Mouse (Mus musculus): ENCODE measurements around the gene Coro2a. TPM values are rescaled to one million over a fixed set of nuclear protein-coding genes. Genes with fewer than 3 reads are reported as not detected.
"Not testable (repeated sequence)": the region's sequence is repeated elsewhere in the genome, so short reads cannot be mapped to it uniquely, and the experiment has no call there.

Coro2a gene
- total RNA-seq, 4 experiments from 2014 or later, result 15.7 to 19.5 (median 17.8) TPM

DNA sequence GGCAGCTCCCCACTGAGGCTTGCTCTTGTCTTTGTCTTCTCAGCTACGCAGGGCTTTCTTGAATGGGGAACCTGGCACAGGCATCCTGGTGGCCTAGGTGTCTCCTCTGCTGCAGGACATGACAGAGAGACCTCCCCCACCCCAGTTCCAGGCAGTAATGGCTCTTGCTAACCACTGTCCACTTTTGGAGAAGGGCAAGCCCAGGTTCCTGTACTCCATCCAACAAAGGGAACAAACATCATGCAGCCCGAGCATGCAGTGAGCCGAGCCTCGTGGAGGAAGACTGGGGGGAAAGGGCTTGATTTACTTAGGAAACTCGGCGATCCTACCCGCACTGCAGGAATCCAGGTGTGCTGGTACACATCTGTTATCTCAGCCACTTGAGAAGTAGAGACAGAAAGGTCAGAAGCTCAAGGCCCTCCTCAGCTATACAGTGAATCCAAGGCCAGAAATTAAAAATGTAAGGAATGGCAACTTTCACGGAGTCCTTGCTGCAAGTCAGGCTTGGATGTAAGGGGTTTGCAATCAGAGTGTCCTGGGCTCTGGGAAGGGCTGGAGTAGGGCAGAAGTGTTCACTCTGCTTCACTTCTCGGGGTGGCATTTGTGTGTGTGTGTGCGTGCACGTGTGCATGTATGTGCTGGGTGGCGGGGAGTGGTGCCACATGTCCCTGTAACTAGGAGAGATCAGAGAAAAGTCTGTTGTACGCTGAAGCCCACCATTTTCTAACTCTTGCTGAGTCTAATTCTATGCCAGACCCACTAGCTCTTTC is 16.8 kb downstream of the Coro2a start:
- DNase-seq (ENCODE audit: low spot score in 2 of 2), result no peak

DNA sequence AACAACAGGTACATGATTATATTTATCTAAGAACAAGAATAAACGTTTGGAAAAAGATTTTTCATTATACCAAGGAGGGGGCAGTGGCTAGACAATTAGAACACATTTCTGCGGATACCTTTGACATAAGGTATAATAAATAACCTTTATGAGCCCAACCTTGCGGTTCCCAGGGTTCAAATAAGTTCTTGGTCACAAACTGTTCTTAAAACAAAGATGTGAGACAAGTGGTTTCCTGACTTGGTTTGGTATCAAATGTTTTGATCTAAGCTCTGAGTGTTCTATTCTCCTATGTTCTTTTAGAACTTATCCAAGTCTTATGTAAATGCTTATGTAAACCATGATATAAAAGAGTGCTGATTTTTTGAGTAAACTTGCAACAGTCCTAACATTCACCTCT is 17.5 kb downstream of the Coro2a start:
- not testable (repeated sequence) for DNase-seq (ENCODE audit: low spot score in 2 of 2)

- not testable (repeated sequence) for DNase-seq (ENCODE audit: low spot score in 2 of 2)
Observed at GRCm38 (mm10) chr4:46584084-46584483, 17.9 kb downstream of the Coro2a start.

DNA sequence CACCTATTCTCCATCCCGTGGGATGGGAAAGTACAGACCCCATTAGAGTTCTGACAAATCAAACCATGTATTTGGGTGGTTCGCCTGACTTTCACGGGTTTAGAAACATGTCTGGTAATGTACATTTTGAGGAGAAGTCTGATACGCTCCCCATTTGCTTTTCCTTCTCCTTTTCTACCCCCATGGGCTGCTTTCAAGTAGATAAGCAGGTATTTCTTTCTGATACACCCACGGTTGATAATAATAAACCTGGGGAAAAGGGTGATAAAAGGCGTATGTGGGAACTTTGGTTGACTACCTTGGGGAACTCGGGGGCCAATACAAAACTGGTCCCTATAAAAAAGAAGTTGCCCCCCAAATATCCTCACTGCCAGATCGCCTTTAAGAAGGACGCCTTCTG is 20.0 kb downstream of the Coro2a start:
- not testable (repeated sequence) for DNase-seq (ENCODE audit: low spot score in 2 of 2)

DNA sequence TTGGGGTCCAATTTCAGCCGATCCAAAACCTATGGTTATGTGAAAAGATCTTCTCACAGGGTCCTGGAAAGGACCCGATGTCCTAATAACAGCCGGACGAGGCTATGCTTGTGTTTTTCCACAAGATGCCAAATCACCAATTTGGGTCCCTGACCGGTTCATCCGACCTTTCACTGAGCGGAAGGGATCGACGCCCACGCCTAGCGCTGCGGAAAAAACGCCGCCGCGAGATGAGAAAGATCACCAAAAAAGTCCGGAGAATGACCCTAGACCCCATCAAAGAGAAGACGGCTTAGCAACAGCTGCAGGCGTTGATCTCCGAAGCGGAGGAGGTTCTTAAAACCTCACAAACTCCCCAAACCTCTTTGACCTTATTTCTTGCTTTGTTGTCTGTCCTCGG is 20.4 kb downstream of the Coro2a start:
- not testable (repeated sequence) for DNase-seq (ENCODE audit: low spot score in 2 of 2)

DNA sequence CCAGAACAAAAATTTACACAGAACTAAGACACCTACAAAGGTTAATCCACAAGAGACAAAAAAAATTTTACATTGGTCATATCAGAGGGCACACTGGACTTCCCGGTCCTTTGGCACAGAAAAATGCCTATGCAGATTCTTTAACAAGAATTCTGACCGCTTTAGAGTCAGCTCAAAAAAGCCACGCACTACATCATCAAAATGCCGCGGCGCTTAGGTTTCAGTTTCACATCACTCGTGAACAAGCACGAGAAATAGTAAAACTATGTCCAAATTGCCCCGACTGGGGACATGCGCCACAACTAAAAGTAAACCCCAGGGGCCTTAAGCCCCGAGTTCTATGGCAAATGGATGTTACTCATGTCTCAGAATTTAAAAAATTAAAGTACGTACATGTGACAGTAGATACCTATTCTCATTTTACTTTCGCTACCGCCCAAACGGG is 21.2 kb downstream of the Coro2a start:
- DNase-seq (ENCODE audit: low spot score in 2 of 2), result not testable (repeated sequence)

GRCm38 (mm10) chr4:46578796-46579346 is 23.1 kb downstream of the Coro2a start:
- DNase-seq (ENCODE audit: low spot score in 2 of 2), result not testable (repeated sequence)

GRCm38 (mm10) chr4:46578228-46578627 is 23.8 kb downstream of the Coro2a start:
- no peak for DNase-seq (ENCODE audit: low spot score in 2 of 2)

GRCm38 (mm10) chr4:46575509-46576284 is 26.3 kb downstream of the Coro2a start:
- not testable (repeated sequence) for DNase-seq (ENCODE audit: low spot score in 2 of 2)

DNA sequence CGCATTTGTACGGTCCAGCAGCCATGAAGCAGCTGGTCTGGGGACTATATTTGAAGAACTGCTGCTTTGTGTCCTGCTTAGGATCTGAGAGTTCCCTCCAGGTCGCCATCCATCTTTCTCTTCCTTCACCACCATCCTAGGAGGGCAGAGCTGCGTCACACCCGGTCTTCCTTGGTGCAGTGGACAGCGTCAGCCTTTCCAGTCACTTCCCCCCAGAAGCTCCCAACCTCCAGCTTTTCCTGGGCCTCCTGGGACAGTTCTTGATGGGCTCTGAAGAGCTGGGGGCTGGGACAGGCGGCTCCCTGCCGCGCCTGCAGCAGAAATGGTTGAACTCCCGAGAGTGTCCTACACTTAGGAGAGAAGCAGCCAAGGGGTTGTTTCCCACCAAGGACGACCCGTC is 27.2 kb downstream of the Coro2a start:
- no peak for DNase-seq (ENCODE audit: low spot score in 2 of 2)

DNA sequence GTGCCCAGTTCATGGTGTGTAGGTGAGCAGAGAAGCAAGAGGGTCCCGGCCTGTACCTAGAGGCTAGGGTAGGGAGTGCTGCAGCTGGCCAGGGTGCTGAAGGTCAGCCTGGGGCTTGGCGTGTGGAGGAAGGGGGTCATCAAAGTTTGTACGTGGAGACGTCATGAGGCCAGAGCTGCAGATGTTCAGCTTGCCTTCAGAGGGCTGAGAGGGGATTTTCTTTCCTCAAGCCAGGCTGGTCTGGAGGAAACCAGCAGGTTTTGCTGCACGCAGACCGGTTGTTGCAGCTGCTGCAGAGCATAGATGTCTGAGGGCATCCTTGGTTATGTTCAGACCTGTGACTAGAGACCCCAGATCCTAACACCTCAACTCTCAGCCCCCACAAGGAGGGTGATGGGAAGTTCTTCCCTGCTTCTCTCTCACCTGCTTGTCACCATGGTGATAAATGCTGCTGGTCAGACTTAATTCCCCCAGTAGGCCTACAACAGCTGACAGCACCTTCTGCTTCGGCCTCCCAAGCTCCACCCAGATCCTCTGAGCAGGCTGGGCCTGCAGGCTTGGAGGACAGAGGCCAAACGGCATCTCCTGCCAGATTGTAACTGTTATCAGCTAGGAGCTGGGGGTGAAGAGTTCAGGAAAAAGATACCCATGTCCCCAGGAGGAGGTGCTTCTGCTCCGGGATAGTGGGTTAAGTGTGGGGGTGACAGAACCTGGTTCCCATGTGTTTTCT is 27.8 kb downstream of the Coro2a start:
- DNase-seq (ENCODE audit: low spot score in 2 of 2), result no peak

GRCm38 (mm10) chr4:46572616-46573015 is 29.4 kb downstream of the Coro2a start:
- no peak for DNase-seq (ENCODE audit: low spot score in 2 of 2)

DNA sequence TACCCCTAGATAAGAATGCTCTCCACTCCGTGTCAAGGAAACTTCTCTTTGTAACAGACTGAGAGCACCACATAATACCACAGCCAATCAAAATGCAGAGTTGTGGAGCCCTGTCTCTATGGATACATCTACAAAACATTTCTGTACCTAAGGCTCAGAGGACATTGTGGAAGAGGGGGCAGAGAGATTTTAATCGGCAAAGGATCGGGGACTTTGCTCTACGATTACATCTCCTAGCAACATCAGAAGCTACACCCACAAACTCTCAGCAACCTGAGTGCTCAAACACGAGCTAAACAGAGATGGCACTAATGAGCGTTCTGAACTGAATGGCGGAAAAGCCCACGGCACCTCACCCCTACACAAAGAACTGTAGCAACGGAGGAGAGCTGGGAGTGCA is 30.3 kb downstream of the Coro2a start:
- DNase-seq (ENCODE audit: low spot score in 2 of 2), result no peak

- DNase-seq (ENCODE audit: low spot score in 2 of 2), result peak; percentile 59 to 67
Observed at GRCm38 (mm10) chr4:46569671-46570070, 32.3 kb downstream of the Coro2a start.

DNA sequence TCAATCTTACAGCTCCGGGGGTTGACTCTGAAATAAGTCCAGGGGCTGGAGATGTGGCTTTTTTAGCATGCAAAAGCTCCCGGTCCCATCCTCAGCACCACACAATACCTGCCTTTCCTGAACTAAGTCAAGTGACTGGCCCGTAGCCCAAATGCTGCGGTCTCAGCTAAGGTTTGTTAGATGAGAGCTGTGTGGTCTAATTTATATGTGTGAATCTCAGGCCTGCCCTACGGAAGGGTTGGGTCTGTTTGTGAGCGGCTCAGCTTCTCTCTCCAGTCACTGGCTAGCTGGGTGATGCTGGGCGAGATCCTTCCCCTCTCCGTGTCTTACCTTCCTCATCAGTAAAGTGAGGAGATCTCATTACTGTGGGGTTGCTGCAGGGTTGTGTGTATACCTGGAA is 33.8 kb downstream of the Coro2a start:
- DNase-seq (ENCODE audit: low spot score in 2 of 2), result no peak

- DNase-seq (ENCODE audit: low spot score in 2 of 2), result no peak
Observed at GRCm38 (mm10) chr4:46566931-46567671, 34.9 kb downstream of the Coro2a start.

DNA sequence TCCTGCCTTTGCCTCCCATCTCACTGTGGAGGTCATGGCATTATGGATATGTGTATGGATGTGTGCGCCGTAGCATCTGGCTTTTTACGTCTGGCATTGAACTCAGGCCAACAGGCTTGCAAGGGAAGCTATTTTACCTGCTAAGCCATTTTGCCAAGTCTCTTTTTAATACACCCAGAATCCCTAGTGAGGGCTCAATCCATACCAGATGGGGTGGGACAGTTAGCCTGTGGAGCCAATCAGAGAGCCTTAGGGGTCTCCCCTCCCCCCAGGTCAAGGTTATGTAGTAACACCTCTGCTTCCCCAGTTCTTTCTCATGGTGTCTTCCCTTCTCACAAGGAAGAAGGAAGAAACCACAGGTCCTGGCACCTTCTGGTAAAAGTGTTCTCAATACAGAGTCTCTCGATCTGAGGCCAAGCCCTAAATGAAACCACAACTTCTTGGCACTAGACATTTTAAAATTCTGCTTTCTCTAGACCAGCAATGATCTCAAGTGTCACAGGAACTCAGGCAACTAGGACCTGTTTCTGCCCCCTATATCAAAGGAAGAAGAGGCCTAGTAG is 36.5 kb downstream of the Coro2a start:
- no peak for DNase-seq (ENCODE audit: low spot score in 2 of 2)

DNA sequence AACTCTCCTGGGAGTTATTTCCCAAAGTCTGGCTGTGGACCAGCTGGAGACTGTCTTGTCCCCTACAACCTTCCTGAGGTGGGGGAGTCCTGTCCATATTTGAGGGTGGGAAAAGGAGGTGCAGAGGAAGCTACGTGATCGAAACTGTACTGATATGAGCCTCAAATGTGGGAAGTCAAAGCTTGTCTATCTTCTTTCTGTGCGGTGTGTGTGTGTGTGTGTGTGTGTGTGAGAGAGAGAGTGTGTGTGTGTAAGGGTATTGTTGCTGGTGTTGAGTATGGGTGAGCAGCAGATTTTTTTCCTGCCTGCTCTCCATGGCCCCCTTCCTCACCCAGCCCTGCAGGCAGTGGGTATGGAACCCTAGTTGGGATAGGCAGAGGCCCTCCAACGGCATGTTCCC is 37.8 kb downstream of the Coro2a start:
- DNase-seq (ENCODE audit: low spot score in 2 of 2), result no peak

DNA sequence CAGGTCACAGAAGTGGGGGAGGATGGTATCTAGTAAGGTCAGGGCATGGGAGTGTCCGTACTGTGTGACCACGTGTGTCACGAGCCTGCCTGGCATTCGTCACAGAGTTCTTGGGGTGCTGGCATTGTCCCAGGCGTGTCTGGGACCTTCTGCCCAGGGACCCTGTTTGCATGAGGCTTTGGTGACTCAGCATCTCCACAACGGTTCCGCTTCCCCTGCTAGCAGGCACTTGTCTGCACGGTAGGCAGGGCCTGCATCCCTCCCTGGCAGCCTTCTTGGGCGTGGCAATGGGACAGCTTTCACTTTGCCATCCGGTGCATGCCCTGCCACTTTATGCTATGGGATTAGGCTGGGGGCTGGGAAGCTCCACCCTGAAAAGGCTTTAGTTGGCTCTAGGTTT is 38.2 kb downstream of the Coro2a start:
- no peak for DNase-seq (ENCODE audit: low spot score in 2 of 2)

GRCm38 (mm10) chr4:46562841-46563240 is 39.2 kb downstream of the Coro2a start:
- no peak for DNase-seq (ENCODE audit: low spot score in 2 of 2)

DNA sequence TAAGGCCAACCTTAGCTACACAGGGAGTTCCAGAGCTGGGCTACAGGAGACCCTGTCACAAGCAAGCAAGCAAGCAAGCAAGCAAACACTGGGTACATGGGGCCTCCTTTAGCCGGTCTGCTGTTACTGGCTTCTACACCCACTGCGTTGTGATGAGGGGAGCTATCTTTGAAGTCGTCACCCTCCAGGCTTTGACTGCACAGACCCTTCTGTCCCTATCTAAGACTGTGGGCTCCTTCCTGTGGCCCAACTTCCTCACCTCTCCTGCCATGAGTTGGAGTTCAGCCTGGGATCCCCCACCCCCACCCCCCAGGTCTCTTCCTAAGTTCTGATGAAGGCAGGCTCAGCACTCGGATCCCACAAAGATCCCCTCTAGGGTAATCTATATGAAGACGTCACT is 40.0 kb downstream of the Coro2a start:
- DNase-seq (ENCODE audit: low spot score in 2 of 2), result no peak

Measured in layer of hippocampus, adult 8-10 months (tissue).